Mouse (Mus musculus): Measurements from ENCODE around the gene Rrp1. TPM values are rescaled to one million over a fixed set of nuclear protein-coding genes. Genes with fewer than 3 reads are reported as not detected.

Gene Rrp1
- polyA plus RNA-seq, 1 experiment: 360 TPM

DNA sequence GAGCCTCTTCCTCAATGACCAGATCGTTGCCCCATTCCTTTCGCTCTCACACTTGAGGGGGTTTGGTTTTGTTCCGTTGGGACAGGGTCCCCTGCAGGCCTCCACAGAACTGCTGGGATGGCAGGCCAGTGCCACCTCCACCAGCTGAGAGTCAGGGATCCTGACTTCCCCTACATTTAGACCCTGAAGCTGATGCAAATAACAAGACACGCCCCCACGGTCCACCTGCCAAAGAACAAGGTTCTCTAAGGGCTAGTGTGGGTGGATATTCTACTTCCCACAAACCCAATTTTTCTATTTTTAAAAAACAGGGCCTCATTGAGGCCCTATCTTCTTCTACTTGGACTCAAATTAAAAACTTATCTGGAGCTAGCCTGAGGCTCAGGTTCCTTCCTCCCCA lies 55.1 kb downstream of the Rrp1 start:
- H3K27ac ChIP-seq (ENCODE audit: control insufficient read depth, insufficient read depth, low read depth, low read length): no peak overlapping the region
- no peaks in the 10 kb centered on the region for H3K36me3 ChIP-seq (ENCODE audit: control insufficient read depth, insufficient read depth, low read length)
- TF ChIP-seq POLR2A (IDR thresholded peaks at IDR 0.05; ENCODE audit: control insufficient read depth, low read depth, low read length): no peak
- no peak for TF ChIP-seq CTCF (IDR thresholded peaks at IDR 0.05; ENCODE audit: control insufficient read depth, insufficient read depth, insufficient replicate concordance, low read depth, low read length)
- no peaks in the 10 kb centered on the region for H3K27me3 ChIP-seq (ENCODE audit: control insufficient read depth, insufficient read depth, low read length)
- H3K4me3 ChIP-seq (ENCODE audit: control insufficient read depth, low read depth, low read length): no peak overlapping the region
- peaks cover 4% of the 10 kb centered on the region for H3K4me1 ChIP-seq (ENCODE audit: control insufficient read depth, insufficient read depth, low read length)

DNA sequence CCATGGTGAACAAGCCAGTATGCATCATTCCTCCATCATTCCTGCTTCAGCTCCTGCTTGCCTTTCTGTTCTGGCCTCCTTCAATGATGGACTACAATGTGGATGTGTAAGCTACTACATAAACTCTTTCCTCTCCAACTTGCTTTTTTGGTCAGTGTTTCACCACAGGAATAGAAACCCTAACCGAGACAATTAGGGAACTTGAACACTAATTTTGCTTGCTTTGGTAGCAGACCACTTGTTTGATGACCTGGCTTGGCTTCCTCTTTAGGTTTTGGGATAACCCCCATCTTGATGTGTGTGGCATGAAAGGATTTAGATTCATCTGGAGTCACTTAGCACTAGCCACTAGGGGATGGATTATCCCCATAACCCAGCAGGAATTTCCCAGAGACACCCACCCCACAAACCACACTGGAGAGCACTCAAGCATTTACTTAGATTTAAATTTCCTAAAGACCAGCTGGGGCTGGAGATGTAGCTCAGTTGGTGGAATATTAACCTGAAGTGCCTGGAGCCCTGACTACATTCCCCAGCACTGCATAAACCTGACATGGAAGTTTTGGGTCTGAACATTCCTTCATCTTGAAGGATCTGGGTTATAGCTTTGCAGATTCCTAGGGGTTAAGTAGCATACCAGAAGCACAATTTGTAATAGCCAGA lies 56.8 kb downstream of the Rrp1 start:
- no peaks in the 10 kb centered on the region; the same call in 1 of the 2 replicates for H3K27me3 ChIP-seq (ENCODE audit: control insufficient read depth, insufficient read depth, low read length)
- H3K27ac ChIP-seq (ENCODE audit: control insufficient read depth, insufficient read depth, low read depth, low read length): no peak overlapping the region
- H3K4me1 ChIP-seq (ENCODE audit: control insufficient read depth, insufficient read depth, low read length): peaks cover 11% of the 10 kb centered on the region
- TF ChIP-seq CTCF (IDR thresholded peaks at IDR 0.05; ENCODE audit: control insufficient read depth, insufficient read depth, insufficient replicate concordance, low read depth, low read length) (no peak), POLR2A (IDR thresholded peaks at IDR 0.05; ENCODE audit: control insufficient read depth, low read depth, low read length) (no peak)
- H3K36me3 ChIP-seq (ENCODE audit: control insufficient read depth, insufficient read depth, low read length): no peaks in the 10 kb centered on the region
- H3K4me3 ChIP-seq (ENCODE audit: control insufficient read depth, low read depth, low read length): no peak overlapping the region

DNA sequence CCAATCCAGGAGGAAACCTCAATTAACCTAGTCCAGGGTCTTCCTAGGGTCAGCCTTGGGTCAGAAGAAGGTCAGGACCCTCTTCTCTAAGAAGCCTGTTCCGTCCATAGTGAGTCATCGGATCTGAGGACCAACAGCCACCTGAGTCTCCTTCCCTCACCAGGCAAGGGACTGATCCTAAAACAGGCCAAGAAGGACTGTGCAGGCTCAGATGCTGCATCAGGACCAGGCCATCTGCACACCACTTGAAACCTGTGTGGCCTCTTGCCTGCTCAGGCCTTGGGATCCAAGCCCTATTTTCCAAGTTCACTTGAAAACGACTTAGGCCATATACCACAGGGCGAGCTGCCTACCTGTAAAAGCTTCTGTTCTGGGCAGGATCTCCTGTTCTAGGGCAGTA lies 59.6 kb downstream of the Rrp1 start:
- no peaks in the 10 kb centered on the region for H3K36me3 ChIP-seq (ENCODE audit: control insufficient read depth, insufficient read depth, low read length)
- peak overlapping the region; percentile 100 for H3K27ac ChIP-seq (ENCODE audit: control insufficient read depth, insufficient read depth, low read depth, low read length)
- no peaks in the 10 kb centered on the region; the same call in 1 of the 2 replicates for H3K27me3 ChIP-seq (ENCODE audit: control insufficient read depth, insufficient read depth, low read length)
- H3K4me3 ChIP-seq (ENCODE audit: control insufficient read depth, low read depth, low read length): peak overlapping the region; percentile 97
- no peak for TF ChIP-seq CTCF (IDR thresholded peaks at IDR 0.05; ENCODE audit: control insufficient read depth, insufficient read depth, insufficient replicate concordance, low read depth, low read length)
- no peak for TF ChIP-seq POLR2A (IDR thresholded peaks at IDR 0.05; ENCODE audit: control insufficient read depth, low read depth, low read length)
- H3K4me1 ChIP-seq (ENCODE audit: control insufficient read depth, insufficient read depth, low read length): peaks cover 17% of the 10 kb centered on the region

DNA sequence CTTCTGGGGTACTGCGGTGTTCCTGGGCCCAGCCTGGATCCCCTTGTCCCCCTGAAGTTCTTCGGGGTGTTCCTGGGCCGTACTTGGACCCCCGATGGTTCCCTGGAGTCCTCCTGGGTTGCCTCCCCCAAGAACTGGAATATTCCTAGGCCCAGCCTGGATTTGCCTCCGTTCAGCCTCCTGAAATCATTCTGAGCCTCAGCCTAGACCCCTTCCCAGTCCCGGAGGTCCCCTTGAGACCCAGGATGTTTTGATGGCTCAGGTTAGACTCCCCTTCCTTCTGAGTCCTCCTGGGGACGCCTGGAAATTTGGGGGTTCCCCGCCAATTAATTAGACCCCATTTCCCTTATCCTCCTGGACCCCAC lies 60.2 kb downstream of the Rrp1 start:
- no peak for TF ChIP-seq POLR2A (IDR thresholded peaks at IDR 0.05; ENCODE audit: control insufficient read depth, low read depth, low read length)
- no peak for TF ChIP-seq CTCF (IDR thresholded peaks at IDR 0.05; ENCODE audit: control insufficient read depth, insufficient read depth, insufficient replicate concordance, low read depth, low read length)
- H3K27me3 ChIP-seq (ENCODE audit: control insufficient read depth, insufficient read depth, low read length): no peaks in the 10 kb centered on the region; the same call in 1 of the 2 replicates
- H3K27ac ChIP-seq (ENCODE audit: control insufficient read depth, insufficient read depth, low read depth, low read length): peak overlapping the region; percentile 100
- no peaks in the 10 kb centered on the region; the same call in 1 of the 2 replicates for H3K36me3 ChIP-seq (ENCODE audit: control insufficient read depth, insufficient read depth, low read length)
- H3K4me3 ChIP-seq (ENCODE audit: control insufficient read depth, low read depth, low read length): peak overlapping the region; percentile 97
- H3K4me1 ChIP-seq (ENCODE audit: control insufficient read depth, insufficient read depth, low read length): peaks cover 17% of the 10 kb centered on the region

DNA sequence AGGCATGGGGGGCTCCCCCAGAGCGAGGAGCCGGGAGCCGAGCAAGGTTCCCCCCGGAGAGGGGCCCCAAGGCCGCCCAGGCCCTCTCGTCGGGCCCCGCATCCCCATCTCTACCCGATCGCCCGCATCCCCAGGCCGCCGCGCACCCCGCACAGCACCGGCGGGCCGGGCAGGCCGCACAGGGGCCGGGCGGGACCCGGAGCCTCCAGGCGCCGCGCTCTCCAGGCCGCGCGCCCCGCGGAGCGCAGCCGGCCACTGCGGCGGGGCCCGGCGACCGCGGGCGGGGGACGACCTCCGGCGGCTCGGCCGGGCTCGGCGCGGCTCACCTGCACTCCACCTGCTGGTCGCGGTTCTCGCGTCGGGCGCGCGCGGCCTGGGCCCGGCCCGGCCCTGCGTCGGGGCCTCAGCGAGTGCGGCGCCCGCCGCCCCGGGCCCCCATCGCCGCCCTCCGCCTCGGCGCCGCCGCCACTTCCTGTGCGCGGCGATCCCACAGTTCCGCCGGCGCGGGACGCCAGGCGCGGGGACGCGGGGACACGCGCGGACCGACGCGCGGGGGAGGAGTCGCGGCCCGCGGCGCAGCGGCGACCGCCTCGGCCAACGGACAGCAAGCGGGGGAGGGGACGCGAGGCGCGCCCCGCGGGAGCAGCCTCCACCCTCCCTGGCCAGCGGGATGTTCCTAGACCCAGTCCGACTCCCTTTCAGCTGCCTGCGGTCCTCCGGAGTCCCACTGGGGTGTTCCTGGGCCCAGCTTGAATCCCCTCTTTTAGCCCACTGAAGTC lies 60.8 kb downstream of the Rrp1 start, which contains the start of gene Agpat3:
Agpat3 (minus strand) TSS at position 603 of the 779 bp plus-strand sequence.
- peak within 1 kb of the TSS; percentile 100 for H3K27ac ChIP-seq (ENCODE audit: control insufficient read depth, insufficient read depth, low read depth, low read length)
- H3K4me1 ChIP-seq (ENCODE audit: control insufficient read depth, insufficient read depth, low read length): peaks cover 17% of the 10 kb centered on the region
- peak within 1 kb of the TSS; percentile 97 for H3K4me3 ChIP-seq (ENCODE audit: control insufficient read depth, low read depth, low read length)
- no peaks in the 10 kb centered on the region; the same call in 1 of the 2 replicates for H3K36me3 ChIP-seq (ENCODE audit: control insufficient read depth, insufficient read depth, low read length)
- H3K27me3 ChIP-seq (ENCODE audit: control insufficient read depth, insufficient read depth, low read length): no peaks in the 10 kb centered on the region; the same call in 1 of the 2 replicates
- no peak for TF ChIP-seq CTCF (IDR thresholded peaks at IDR 0.05; ENCODE audit: control insufficient read depth, insufficient read depth, insufficient replicate concordance, low read depth, low read length)
- TF ChIP-seq POLR2A (IDR thresholded peaks at IDR 0.05; ENCODE audit: control insufficient read depth, low read depth, low read length): peak; percentile 93

DNA sequence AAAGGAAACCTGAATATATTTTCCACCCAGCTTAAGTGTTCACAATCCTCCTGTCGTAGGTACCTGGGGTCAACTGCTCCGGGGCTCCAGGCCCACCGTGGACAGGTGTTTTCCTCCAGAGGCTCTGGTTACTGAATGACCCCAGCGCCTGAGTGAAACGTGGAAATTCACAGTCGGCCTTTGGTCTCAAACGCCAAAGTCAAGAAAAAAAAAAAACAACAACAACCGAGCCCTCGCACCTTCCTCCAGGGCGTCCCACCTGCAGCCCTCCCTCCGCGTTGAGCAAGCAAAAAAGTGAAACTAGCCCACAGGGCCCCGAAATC lies 61.3 kb downstream of the Rrp1 start:
- no peak for TF ChIP-seq CTCF (IDR thresholded peaks at IDR 0.05; ENCODE audit: control insufficient read depth, insufficient read depth, insufficient replicate concordance, low read depth, low read length)
- TF ChIP-seq POLR2A (IDR thresholded peaks at IDR 0.05; ENCODE audit: control insufficient read depth, low read depth, low read length): no peak
- Histone ChIP-seq H3K36me3 (ENCODE audit: control insufficient read depth, insufficient read depth, low read length) (no peaks in the 10 kb centered on the region; the same call in 1 of the 2 replicates), H3K4me3 (ENCODE audit: control insufficient read depth, low read depth, low read length) (peak overlapping the region; percentile 97), H3K4me1 (ENCODE audit: control insufficient read depth, insufficient read depth, low read length) (peaks cover 17% of the 10 kb centered on the region), H3K27me3 (ENCODE audit: control insufficient read depth, insufficient read depth, low read length) (no peaks in the 10 kb centered on the region; the same call in 1 of the 2 replicates), H3K27ac (ENCODE audit: control insufficient read depth, insufficient read depth, low read depth, low read length) (peak overlapping the region; percentile 58; the same call in 1 of the 2 replicates)

Measured in testis, adult 2 months (tissue).